Mouse (Mus musculus) adrenal gland, adult 8-10 months (tissue): Measurements from ENCODE around the gene Kcp. TPM values are rescaled to one million over a fixed set of nuclear protein-coding genes. Genes with fewer than 3 reads are reported as not detected.
A peak's percentile ranks its signal among the peaks of the same experiment; 100 is the strongest.

Experiments used
- DNase-seq: peaks from one replicate; pipeline ENCODE4 v3.0.0; 2022
- total RNA-seq, 4 experiments: library from RNA; stranded (reverse); gene quantifications; 2 replicates each; pipeline ENCODE4 v1.2.4; 2022

Kcp gene
- total RNA-seq, 4 experiments from 2014 or later, result 1.7 to 2.5 (median 1.8) TPM

GRCm38 (mm10) chr6:29463388-29463787 is 44.4 kb downstream of the Kcp start:
- no peak for DNase-seq

GRCm38 (mm10) chr6:29461502-29461901 is 46.2 kb downstream of the Kcp start:
- no peak for DNase-seq

- DNase-seq, result no peak
These were observed 57.1 kb downstream of the Kcp start for GRCm38 (mm10) chr6:29450667-29451066.

GRCm38 (mm10) chr6:29449858-29450257 is 57.9 kb downstream of the Kcp start:
- DNase-seq, result no peak

GRCm38 (mm10) chr6:29445354-29445753 is 62.4 kb downstream of the Kcp start:
- no peak for DNase-seq

GRCm38 (mm10) chr6:29444773-29445172 is 63.0 kb downstream of the Kcp start:
- peak; percentile 22 for DNase-seq

GRCm38 (mm10) chr6:29439789-29440188 is 68.0 kb downstream of the Kcp start:
- no peak for DNase-seq

GRCm38 (mm10) chr6:29439251-29439650 is 68.5 kb downstream of the Kcp start:
- no peak for DNase-seq

GRCm38 (mm10) chr6:29436461-29436934 is 71.3 kb downstream of the Kcp start:
- no peak for DNase-seq

GRCm38 (mm10) chr6:29435940-29436451 is 71.8 kb downstream of the Kcp start:
- no peak for DNase-seq

GRCm38 (mm10) chr6:29434911-29435691 is 72.7 kb downstream of the Kcp start:
- DNase-seq, result no peak

GRCm38 (mm10) chr6:29433804-29434795 is 73.7 kb downstream of the Kcp start:
- DNase-seq, result no peak

GRCm38 (mm10) chr6:29433038-29433803 is 74.5 kb downstream of the Kcp start, which contains the start of gene Flnc:
TSS of gene Flnc (plus strand) at chr6:29433256.
- DNase-seq, result no peak

GRCm38 (mm10) chr6:29432676-29433037 is 75.1 kb downstream of the Kcp start:
- DNase-seq, result no peak

- DNase-seq, result no peak
These were observed 75.6 kb downstream of the Kcp start for GRCm38 (mm10) chr6:29432156-29432555.

- no peak for DNase-seq
These were observed 76.3 kb downstream of the Kcp start for GRCm38 (mm10) chr6:29431473-29431872.

GRCm38 (mm10) chr6:29430681-29431420 is 76.9 kb downstream of the Kcp start:
- DNase-seq, result no peak

- DNase-seq, result peak; percentile 23
These were observed 79.6 kb downstream of the Kcp start for GRCm38 (mm10) chr6:29428171-29428570.

GRCm38 (mm10) chr6:29426331-29426730 is 81.4 kb downstream of the Kcp start:
- DNase-seq, result no peak

GRCm38 (mm10) chr6:29425118-29425517 is 82.6 kb downstream of the Kcp start:
- DNase-seq, result no peak
